Mouse (Mus musculus) bone marrow, adult 2 months (tissue): ENCODE data around the gene 4933416C03Rik.

ENCODE experiments used
- CTCF ChIP-seq: fragments of 200-500 bp; IDR thresholded peaks from 2 replicates; pipeline ENCODE4 v1.5.1; 2011; ENCODE audit warnings: low read length, control low read depth; ENCODE audit not compliant: control insufficient read depth, insufficient read depth
- POLR2A ChIP-seq: fragments of 200-500 bp; IDR thresholded peaks from 2 replicates; pipeline ENCODE4 v1.6.1; 2011; ENCODE audit warnings: low read depth, mild to moderate bottlenecking, control low read depth, low read length, borderline replicate concordance; ENCODE audit not compliant: control insufficient read depth

DNA sequence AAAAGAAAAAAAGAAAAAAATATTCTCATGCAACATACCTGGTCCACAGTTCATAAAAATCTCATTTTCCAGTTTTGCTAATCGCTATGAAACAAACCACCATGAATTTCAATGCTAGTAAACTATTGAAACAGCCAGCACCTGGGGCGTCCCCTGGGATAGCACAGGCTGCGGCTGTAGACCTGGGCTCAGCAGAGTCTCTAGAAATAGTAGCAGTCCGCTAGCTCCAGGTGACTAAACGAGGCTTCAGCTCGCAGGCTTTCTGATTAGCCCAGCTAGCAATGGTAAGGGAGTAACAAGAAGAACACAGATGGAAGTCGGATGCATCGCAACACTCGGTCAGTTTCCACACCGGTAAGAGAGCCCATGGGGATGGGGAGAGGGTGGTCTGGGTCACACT is 30.0 kb upstream of the 4933416C03Rik start:
- TF ChIP-seq POLR2A = no peak
- TF ChIP-seq CTCF = no peak
